Mouse (Mus musculus) lung, embryonic 14.5 days (tissue): ENCODE results near the gene Sdccag8. TPM values are rescaled to one million over a fixed set of nuclear protein-coding genes. Genes with fewer than 3 reads are reported as not detected.
"Not testable (repeated sequence)": the region's sequence is repeated elsewhere in the genome, so short reads cannot be mapped to it uniquely, and the experiment has no call there.

ENCODE experiments used
- ATAC-seq: fragments of 200-750 bp; cut with Nextera tagmentation; 2 replicates; pipeline ENCODE4 v1.8.0; 2017; ENCODE audit warnings: mild to moderate bottlenecking, moderate TSS enrichment, moderate library complexity; ENCODE audit not compliant: insufficient read depth
- DNase-seq: peaks from one replicate; pipeline ENCODE4 v3.0.0-alpha.2; 2015
- H3K27ac ChIP-seq: fragments of 300-500 bp; sonication (generic); 2 replicates; pipeline ENCODE4 v1.5.1; 2014; ENCODE audit warnings: low read depth, mild to moderate bottlenecking, moderate library complexity
- H3K27me3 ChIP-seq: fragments of 300-500 bp; sonication (generic); 2 replicates; pipeline ENCODE4 v1.6.1; 2014; ENCODE audit warnings: low read length, control low read depth; ENCODE audit not compliant: insufficient read depth
- H3K36me3 ChIP-seq: fragments of 300-500 bp; sonication (generic); 2 replicates; pipeline ENCODE4 v1.6.1; 2014; ENCODE audit warnings: control low read depth; ENCODE audit not compliant: insufficient read depth
- H3K4me1 ChIP-seq: fragments of 300-500 bp; sonication (generic); 2 replicates; pipeline ENCODE4 v1.6.1; 2014; ENCODE audit warnings: antibody characterized with exemption, control low read depth; ENCODE audit not compliant: insufficient read depth
- H3K4me2 ChIP-seq: fragments of 300-500 bp; sonication (generic); 2 replicates; pipeline ENCODE4 v1.6.1; 2014; ENCODE audit warnings: mild to moderate bottlenecking
- H3K4me3 ChIP-seq: fragments of 300-500 bp; sonication (generic); 2 replicates; pipeline ENCODE4 v1.5.1; 2014; ENCODE audit warnings: low read depth, low read length
- H3K9ac ChIP-seq: fragments of 300-500 bp; sonication (generic); 2 replicates; pipeline ENCODE4 v1.6.1; 2014
- H3K9me3 ChIP-seq: fragments of 300-500 bp; sonication (generic); 2 replicates; pipeline ENCODE4 v1.6.1; 2016; ENCODE audit warnings: low read depth, low read length, control low read depth
- CTCF ChIP-seq: IDR thresholded peaks from 2 replicates; pipeline ENCODE4 v1.5.1; 2016; ENCODE audit warnings: antibody characterized with exemption, low read depth
- WGBS: fragments of 180-500 bp; shearing (Covaris S2); extraction: QIAGEN DNeasy Blood & Tissue Kit; methylation state at CpG from one replicate; pipeline ENCODE4 v1.1.7; 2014; 5-methylcytosine and 5-hydroxymethylcytosine counted together
- polyA plus RNA-seq: library from polyadenylated mRNA; unstranded; fragments of >200 nt; fragmentation: Nextera tagmentation; extraction: Ambion mirVana; gene quantifications from 2 replicates; pipeline ENCODE4 v1.2.1, GENCODE M21; 2014

Sdccag8 gene
- polyA plus RNA-seq, 1 experiment from 2014 or later: 14.4 TPM

DNA sequence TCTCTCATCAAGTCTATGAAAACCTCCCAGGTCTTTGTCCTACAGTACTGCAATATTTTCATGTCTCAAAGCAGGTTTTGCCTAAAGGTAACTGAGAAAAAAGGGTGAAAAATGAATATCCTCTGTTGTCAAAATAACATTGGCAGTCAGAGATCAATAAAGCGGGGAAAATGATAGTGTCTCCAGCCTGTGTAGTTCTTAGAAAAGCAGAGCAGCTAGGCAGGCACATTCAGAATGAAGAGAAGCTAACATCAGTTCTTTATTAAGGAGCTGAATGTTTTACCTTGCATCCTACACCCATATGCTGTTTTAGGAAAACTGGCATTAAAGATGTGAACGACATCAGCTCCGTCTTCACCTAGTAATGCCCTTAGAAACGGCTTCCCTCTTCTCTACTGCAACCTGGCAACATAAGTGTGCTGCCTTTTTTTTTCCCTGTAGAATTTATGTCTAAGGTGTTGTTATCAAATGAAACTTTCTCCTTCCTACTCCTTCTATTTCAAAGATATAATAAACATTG lies 116.6 kb downstream of the Sdccag8 start:
- DNase-seq (no peak), ATAC-seq (no peak)
- Histone ChIP-seq H3K27ac (no peak overlapping the region), H3K4me1 (no peaks in the 10 kb centered on the region), H3K9ac (no peak overlapping the region), H3K9me3 (no peaks in the 10 kb centered on the region), H3K27me3 (no peaks in the 10 kb centered on the region), H3K4me2 (no peak overlapping the region), H3K4me3 (no peak overlapping the region), H3K36me3 (no peaks in the 10 kb centered on the region)
- WGBS: 83% methylated on average over 4 of the region's 4 CpGs
- no peak for TF ChIP-seq CTCF

DNA sequence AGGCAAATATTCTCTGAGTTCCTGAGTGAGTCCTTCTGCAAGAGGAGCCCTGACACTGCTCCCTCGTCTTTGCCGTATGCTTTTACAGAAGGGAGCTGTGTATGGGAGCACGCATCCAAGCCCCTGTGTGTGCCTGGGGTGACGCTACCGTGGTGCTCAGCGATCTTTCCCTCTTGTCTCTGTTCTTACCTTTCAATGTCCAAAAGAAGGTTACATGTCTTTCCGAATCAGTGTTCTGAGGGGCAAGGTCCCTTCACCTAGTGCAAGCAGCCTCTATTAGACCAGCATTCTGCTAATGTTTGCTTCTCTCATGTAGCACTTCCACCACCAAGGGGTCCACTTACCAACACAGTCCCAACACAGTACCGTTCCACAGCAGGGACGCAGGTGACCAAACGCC lies 117.1 kb downstream of the Sdccag8 start:
- ATAC-seq (no peak), DNase-seq (no peak)
- Histone ChIP-seq H3K4me2 (no peak overlapping the region), H3K4me1 (no peaks in the 10 kb centered on the region), H3K27me3 (no peaks in the 10 kb centered on the region), H3K9ac (no peak overlapping the region), H3K9me3 (no peaks in the 10 kb centered on the region), H3K27ac (no peak overlapping the region), H3K36me3 (no peaks in the 10 kb centered on the region), H3K4me3 (no peak overlapping the region)
- 78% methylated on average over 10 of the region's 10 CpGs for WGBS
- TF ChIP-seq CTCF: no peak

DNA sequence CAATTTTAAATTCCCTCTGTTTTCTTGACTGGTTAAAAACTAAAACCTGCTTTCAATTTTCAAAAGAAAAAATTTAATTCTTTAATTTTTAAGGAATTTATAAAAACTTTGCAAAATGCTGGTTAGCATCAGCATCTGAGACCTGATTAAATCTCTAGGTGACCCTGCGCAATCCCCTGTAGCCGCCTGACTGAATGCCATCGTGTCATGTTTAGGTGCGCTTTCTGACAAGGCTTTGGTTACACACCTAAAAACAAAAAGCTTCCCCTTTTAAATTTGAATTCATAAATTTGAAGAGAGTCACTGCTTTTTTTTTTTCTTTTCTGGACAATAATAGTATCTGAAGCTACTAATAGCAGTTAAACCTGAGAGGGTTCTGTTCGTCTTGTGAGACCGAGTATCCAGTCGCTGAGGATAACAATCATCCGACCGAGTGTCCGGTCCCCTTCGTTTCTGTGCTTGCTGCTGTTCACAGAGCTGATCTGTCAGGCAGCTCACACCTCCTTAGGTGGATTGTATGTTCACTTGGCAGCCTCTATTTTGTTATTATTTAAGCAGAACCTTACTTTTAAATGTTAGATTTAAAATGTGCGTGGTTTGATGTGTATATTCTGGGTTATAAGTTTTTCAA lies 118.0 kb downstream of the Sdccag8 start:
- Histone ChIP-seq H3K4me2 (no peak overlapping the region), H3K4me3 (no peak overlapping the region), H3K9me3 (no peaks in the 10 kb centered on the region), H3K9ac (no peak overlapping the region), H3K27ac (no peak overlapping the region), H3K27me3 (no peaks in the 10 kb centered on the region), H3K4me1 (no peaks in the 10 kb centered on the region), H3K36me3 (no peaks in the 10 kb centered on the region)
- ATAC-seq (no peak), DNase-seq (no peak)
- TF ChIP-seq CTCF: no peak
- 81% methylated on average over 12 of the region's 12 CpGs for WGBS

DNA sequence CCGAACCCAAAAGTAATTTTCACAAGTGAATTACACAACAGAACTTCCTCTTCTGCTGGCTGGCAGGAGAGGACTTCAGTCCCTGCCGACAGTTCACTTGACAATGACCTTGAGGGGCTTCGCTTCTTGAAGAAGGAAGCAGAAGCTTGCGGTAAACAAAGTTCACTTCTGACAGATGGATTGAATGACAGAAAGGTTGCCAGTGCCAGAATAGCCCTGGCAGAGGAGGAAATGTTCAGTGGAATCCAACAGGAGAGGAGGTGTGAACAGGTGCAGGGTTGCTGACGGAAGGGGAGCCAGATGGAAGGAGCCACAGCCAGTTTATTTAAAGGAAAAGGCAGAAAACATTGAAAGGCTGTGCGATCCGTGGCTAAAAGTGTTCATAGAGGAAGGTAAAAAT lies 118.9 kb downstream of the Sdccag8 start:
- no peaks in the 10 kb centered on the region for H3K9me3 ChIP-seq
- DNase-seq: peak; percentile 36
- H3K36me3 ChIP-seq: no peaks in the 10 kb centered on the region
- TF ChIP-seq CTCF: no peak
- H3K27me3 ChIP-seq: no peaks in the 10 kb centered on the region
- no peak overlapping the region for H3K4me2 ChIP-seq
- 45% methylated on average over 7 of the region's 7 CpGs for WGBS
- no peaks in the 10 kb centered on the region for H3K4me1 ChIP-seq
- ATAC-seq: no peak
- H3K27ac ChIP-seq: no peak overlapping the region
- H3K9ac ChIP-seq: no peak overlapping the region
- H3K4me3 ChIP-seq: no peak overlapping the region

- no peak for ATAC-seq
- H3K4me3 ChIP-seq: no peak overlapping the region
- no peak for DNase-seq
- H3K27me3 ChIP-seq: no peaks in the 10 kb centered on the region
- H3K27ac ChIP-seq: no peak overlapping the region
- no peaks in the 10 kb centered on the region for H3K4me1 ChIP-seq
- 49% methylated on average over 13 of the region's 13 CpGs for WGBS
- H3K4me2 ChIP-seq: no peak overlapping the region
- H3K9me3 ChIP-seq: no peaks in the 10 kb centered on the region
- no peak for TF ChIP-seq CTCF
- H3K9ac ChIP-seq: no peak overlapping the region
- no peaks in the 10 kb centered on the region for H3K36me3 ChIP-seq
Observed at GRCm38 (mm10) chr1:176934043-176934762, 119.7 kb downstream of the Sdccag8 start.

- H3K27ac ChIP-seq: no peak overlapping the region
- no peaks in the 10 kb centered on the region for H3K4me1 ChIP-seq
- ATAC-seq: no peak
- 59% methylated on average over 8 of the region's 8 CpGs for WGBS
- TF ChIP-seq CTCF: no peak
- H3K36me3 ChIP-seq: no peaks in the 10 kb centered on the region
- H3K4me3 ChIP-seq: no peak overlapping the region
- H3K9me3 ChIP-seq: no peaks in the 10 kb centered on the region
- no peak for DNase-seq
- H3K9ac ChIP-seq: no peak overlapping the region
- no peaks in the 10 kb centered on the region for H3K27me3 ChIP-seq
- no peak overlapping the region for H3K4me2 ChIP-seq
Observed at GRCm38 (mm10) chr1:176939901-176940341, 125.5 kb downstream of the Sdccag8 start.

DNA sequence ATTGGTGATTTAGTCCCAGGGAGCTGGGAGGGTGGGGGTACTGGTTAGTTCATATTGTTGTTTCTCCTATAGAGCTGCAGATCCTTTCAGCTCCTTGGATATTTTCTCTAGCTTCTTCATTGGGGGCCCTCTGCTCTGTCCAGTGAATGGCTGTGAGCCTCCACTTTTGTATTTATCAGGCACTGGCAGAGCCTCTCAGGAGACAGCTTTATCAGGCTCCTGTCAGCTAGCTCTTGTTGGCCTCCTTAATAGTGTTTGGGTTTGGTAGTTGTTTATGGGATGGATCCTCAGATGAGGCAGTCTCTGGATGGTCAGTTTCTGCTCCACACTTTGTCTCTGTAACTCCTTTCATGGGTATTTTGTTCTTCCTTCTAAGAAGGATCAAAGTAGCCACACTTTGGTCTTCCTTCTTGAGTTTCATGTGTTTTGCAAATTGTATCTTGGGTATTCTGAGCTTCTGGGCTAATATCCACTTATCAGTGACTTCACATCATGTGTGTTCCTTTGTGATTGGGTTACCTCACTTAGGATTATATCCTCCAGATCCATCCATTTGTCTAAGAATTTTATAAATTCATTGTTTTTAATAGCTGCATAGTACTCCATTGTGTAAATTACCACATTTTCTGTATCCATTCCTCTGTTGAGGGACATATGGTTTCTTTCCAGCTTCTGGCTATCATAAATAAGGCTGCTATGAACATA lies 127.0 kb downstream of the Sdccag8 start:
- not testable (repeated sequence) for H3K4me2 ChIP-seq, H3K9me3 ChIP-seq, H3K27me3 ChIP-seq, ATAC-seq, H3K36me3 ChIP-seq, H3K9ac ChIP-seq, H3K4me3 ChIP-seq, H3K4me1 ChIP-seq, H3K27ac ChIP-seq, DNase-seq
